Mouse (Mus musculus) lung, adult 2 months (tissue): ENCODE results near the gene Ermard. TPM values are rescaled to one million over a fixed set of nuclear protein-coding genes. Genes with fewer than 3 reads are reported as not detected.
"Not testable (repeated sequence)": the region's sequence is repeated elsewhere in the genome, so short reads cannot be mapped to it uniquely, and the experiment has no call there.

Experiments used
- DNase-seq: peaks from one replicate; pipeline ENCODE4 v3.0.0; 2022
- H3K4me1 ChIP-seq: fragments of 200-500 bp; 2 replicates; pipeline ENCODE4 v1.6.1; 2011; ENCODE audit warnings: low read length; ENCODE audit not compliant: control insufficient read depth, insufficient read depth
- H3K4me3 ChIP-seq: fragments of 200-500 bp; replicated peaks from 2 replicates; pipeline ENCODE3; 2011; ENCODE audit warnings: low read depth, mild to moderate bottlenecking, control low read depth, low read length; ENCODE audit errors: extremely low read depth
- WGBS: fragments of 180-500 bp; shearing (Covaris S2); methylation state at CpG from one replicate; pipeline ENCODE4 v1.1.7; 2018; 5-methylcytosine and 5-hydroxymethylcytosine counted together
- polyA plus RNA-seq: library from polyadenylated mRNA; depleted of rRNA; stranded (reverse); fragments of >200 nt; gene quantifications from 2 replicates; pipeline ENCODE4 v1.2.3, GENCODE M21; 2012; rRNA removed

Ermard gene
- 31.6 and 50.8 TPM in 2 replicates for polyA plus RNA-seq

GRCm38 (mm10) chr17:15041175-15041729 is at the start of gene Ermard, which contains the start of the genes Tcte3 and Gm3448:
Ermard (plus strand) TSS chr17:15041208.
Tcte3 (minus strand) TSS chr17:15041488.
Gm3448 (minus strand) TSS chr17:15041537.
- peak; percentile 46 for DNase-seq
- not testable (repeated sequence) for H3K4me3 ChIP-seq, H3K4me1 ChIP-seq
- 0% methylated on average over 12 of the region's 56 CpGs for WGBS

- not testable (repeated sequence) for H3K4me1 ChIP-seq, DNase-seq, H3K4me3 ChIP-seq
- no CpG with 5 or more reads among the region's 98 CpGs for WGBS
These were observed 48.4 kb upstream of the Ermard start for GRCm38 (mm10) chr17:14992522-14993138.

GRCm38 (mm10) chr17:14993139-14993832 is 47.7 kb upstream of the Ermard start:
- WGBS: no CpG with 5 or more reads among the region's 47 CpGs
- H3K4me3 ChIP-seq, DNase-seq, H3K4me1 ChIP-seq: not testable (repeated sequence)

- WGBS: no CpG with 5 or more reads among the region's 5 CpGs
- not testable (repeated sequence) for DNase-seq
These were observed 46.9 kb upstream of the Ermard start for GRCm38 (mm10) chr17:14994140-14994539.

GRCm38 (mm10) chr17:15000047-15000446 is 41.0 kb upstream of the Ermard start:
- H3K4me1 ChIP-seq, H3K4me3 ChIP-seq, DNase-seq: not testable (repeated sequence)
- WGBS: no CpG with 5 or more reads among the region's 4 CpGs

More at GRCm38 (mm10) chr17:14994140-14994539, 46.9 kb upstream of the Ermard start:
- not testable (repeated sequence) for H3K4me1 ChIP-seq, H3K4me3 ChIP-seq

- no CpG with 5 or more reads among the region's 3 CpGs for WGBS
- not testable (repeated sequence) for H3K4me1 ChIP-seq, H3K4me3 ChIP-seq, DNase-seq
These were observed 31.9 kb upstream of the Ermard start for GRCm38 (mm10) chr17:15009088-15009487.

GRCm38 (mm10) chr17:15009706-15010413 is 31.1 kb upstream of the Ermard start, which contains the start of gene Gm3435:
Gm3435 (plus strand) TSS chr17:15010176.
- H3K4me1 ChIP-seq, H3K4me3 ChIP-seq: not testable (repeated sequence)
- WGBS: no CpG with 5 or more reads among the region's 60 CpGs

GRCm38 (mm10) chr17:15021503-15022220 is 19.3 kb upstream of the Ermard start:
- H3K4me1 ChIP-seq, H3K4me3 ChIP-seq: not testable (repeated sequence)
- peak; percentile 12 for DNase-seq
- WGBS: 73% methylated on average over 3 of the region's 3 CpGs

More at GRCm38 (mm10) chr17:15009706-15010413, 31.1 kb upstream of the Ermard start, which contains the start of gene Gm3435:
- DNase-seq: not testable (repeated sequence)

GRCm38 (mm10) chr17:15023878-15024492 is 17.0 kb upstream of the Ermard start:
- WGBS: no CpG with 5 or more reads among the region's 97 CpGs
- not testable (repeated sequence) for H3K4me1 ChIP-seq, DNase-seq, H3K4me3 ChIP-seq

- H3K4me1 ChIP-seq, DNase-seq, H3K4me3 ChIP-seq: not testable (repeated sequence)
- no CpG with 5 or more reads among the region's 48 CpGs for WGBS
These were observed 16.4 kb upstream of the Ermard start for GRCm38 (mm10) chr17:15024502-15025193.

GRCm38 (mm10) chr17:15025513-15025912 is 15.5 kb upstream of the Ermard start:
- H3K4me3 ChIP-seq, H3K4me1 ChIP-seq, DNase-seq: not testable (repeated sequence)
- no CpG with 5 or more reads among the region's 6 CpGs for WGBS

- H3K4me1 ChIP-seq, DNase-seq, H3K4me3 ChIP-seq: not testable (repeated sequence)
- no CpG with 5 or more reads among the region's 4 CpGs for WGBS
These were observed 9.6 kb upstream of the Ermard start for GRCm38 (mm10) chr17:15031414-15031813.

GRCm38 (mm10) chr17:15040455-15040854 is 553 bp upstream of the Ermard start:
- no CpG with 5 or more reads among the region's 3 CpGs for WGBS
- not testable (repeated sequence) for DNase-seq, H3K4me1 ChIP-seq, H3K4me3 ChIP-seq

GRCm38 (mm10) chr17:15050338-15050737 is 9.3 kb downstream of the Ermard start:
- no CpG with 5 or more reads among the region's 1 CpGs for WGBS
- DNase-seq, H3K4me1 ChIP-seq, H3K4me3 ChIP-seq: not testable (repeated sequence)
